Comparison of ENCODE assay signal across 9 mouse cellular contexts in the genomic region with DNA sequence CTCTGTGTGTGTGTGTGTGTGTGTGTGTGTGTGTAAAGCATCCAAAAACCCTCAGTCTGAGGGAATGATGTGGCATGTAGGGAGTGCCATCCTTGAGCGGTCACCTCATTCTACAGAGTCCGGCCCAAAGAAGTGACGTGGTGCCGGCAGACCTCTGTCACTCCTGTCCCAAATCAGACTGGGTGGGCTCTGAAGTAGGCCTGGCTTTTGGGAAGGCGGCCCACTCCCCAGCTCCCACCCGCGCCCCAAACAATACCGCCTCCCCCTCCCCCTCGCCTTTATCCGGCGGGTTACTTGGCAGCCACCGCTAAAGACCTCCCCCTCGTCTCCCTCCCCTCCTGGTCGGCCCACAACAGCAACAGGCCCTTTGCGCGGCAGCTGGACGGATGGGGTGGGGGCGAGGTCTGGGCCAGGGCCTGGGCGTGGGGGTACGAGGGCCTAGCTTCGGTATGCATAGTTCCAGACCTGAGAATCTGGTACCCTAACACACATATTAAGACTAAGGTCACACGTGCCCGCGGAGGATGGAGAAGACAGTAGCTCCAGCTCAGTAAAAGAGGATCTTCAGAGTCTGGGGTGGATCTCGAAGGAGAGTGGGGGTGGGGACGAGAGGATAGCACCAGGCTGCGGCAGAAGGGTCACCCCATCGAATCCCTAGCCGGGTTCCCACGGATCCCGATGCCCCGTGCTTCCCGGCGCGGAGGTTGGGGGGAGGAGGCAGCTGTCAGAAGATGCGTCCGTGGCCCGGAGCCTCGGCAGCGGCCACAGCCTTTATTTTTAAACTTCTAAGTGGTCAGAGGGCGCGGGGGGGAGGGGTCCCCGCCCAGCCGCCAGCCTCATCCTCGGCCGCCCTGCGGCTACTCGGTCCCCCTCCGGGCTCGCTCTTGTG. TPM values are rescaled to one million over a fixed set of nuclear protein-coding genes. Genes with fewer than 3 reads are reported as not detected.
DNase-seq lines count a peak whose midpoint lies in the region; ATAC-seq lines count a peak whose summit lies in the region.
"Had no signal": no experiment of that assay in that cellular context is flagged by ENCODE, and none has a peak within 500 bp of the region (broad histone marks: within the 10 kb centered on the region; RNA-seq: fewer than 3 reads in every experiment).

No protein-coding gene starts in this region.

- WGBS in embryonic facial prominence, embryonic 10.5 days = under 1% methylated on average over 50 of the region's 50 CpGs
- under 1% methylated on average over 50 of the region's 50 CpGs for WGBS in hindbrain, embryonic 10.5 days
- 2% methylated on average over 50 of the region's 50 CpGs for WGBS in liver, embryonic 13.5 days (ENCODE audit: insufficient replicate concordance)

- peak overlapping the region; percentile 92 for H3K9ac ChIP-seq in liver, embryonic 13.5 days

- ATAC-seq in liver, embryonic 13.5 days (ENCODE audit: low read depth) = 0 out of 2 replicates have a peak, but pooled peaks have one; percentile 6
- no peak; the same call in 1 of the 2 replicates for ATAC-seq in frontal cortex, adult (ENCODE audit: low TSS enrichment)

- H3K4me3 ChIP-seq in embryonic facial prominence, embryonic 10.5 days = peak overlapping the region; percentile 92
- H3K4me3 ChIP-seq in hindbrain, embryonic 10.5 days = peak overlapping the region; percentile 98
- H3K4me3 ChIP-seq in liver, embryonic 13.5 days (replicated peaks) = peak overlapping the region; percentile 83

- peak overlapping the region; percentile 97 for H3K27ac ChIP-seq in embryonic facial prominence, embryonic 10.5 days (replicated peaks)
- H3K27ac ChIP-seq in hindbrain, embryonic 10.5 days = peak overlapping the region; percentile 99
- H3K27ac ChIP-seq in liver, embryonic 13.5 days = peak overlapping the region; percentile 79

- H3K4me2 ChIP-seq in liver, embryonic 13.5 days = peak overlapping the region; percentile 98

- H3K36me3 ChIP-seq in embryonic facial prominence, embryonic 10.5 days (replicated peaks) = peaks cover 27% of the 10 kb centered on the region
- H3K36me3 ChIP-seq in hindbrain, embryonic 10.5 days = peaks cover 32% of the 10 kb centered on the region
- no peaks in the 10 kb centered on the region for H3K36me3 ChIP-seq in liver, embryonic 13.5 days

- no peaks in the 10 kb centered on the region for H3K27me3 ChIP-seq in embryonic facial prominence, embryonic 10.5 days (replicated peaks; ENCODE audit: low read depth, poor library complexity, severe bottlenecking)
- no peaks in the 10 kb centered on the region for H3K27me3 ChIP-seq in hindbrain, embryonic 10.5 days (ENCODE audit: insufficient read depth, poor library complexity, severe bottlenecking)
- H3K27me3 ChIP-seq in liver, embryonic 13.5 days = peaks cover 48% of the 10 kb centered on the region
- H3K27me3 ChIP-seq: Patski had no signal

- peak; percentile 63 for DNase-seq in adrenal gland, adult 2 months
- no peak for DNase-seq in adrenal gland, postnatal 4 days (ENCODE audit: low spot score in 2 of 2)
- DNase-seq in ES-CJ7 (ENCODE audit: low read depth, low spot score) = peak; percentile 39
- peak; percentile 73 for DNase-seq in embryonic facial prominence, embryonic 10.5 days (ENCODE audit: low spot score)
- DNase-seq in hindbrain, embryonic 10.5 days (ENCODE audit: low spot score) = peak; percentile 73
- peak; percentile 16 for DNase-seq in liver, embryonic 13.5 days
- DNase-seq in neural tube, embryonic 10.5 days (ENCODE audit: extremely low spot score, low spot score) = peak; percentile 53

- H3K4me1 ChIP-seq in embryonic facial prominence, embryonic 10.5 days = peaks cover 87% of the 10 kb centered on the region
- peaks cover 86% of the 10 kb centered on the region for H3K4me1 ChIP-seq in hindbrain, embryonic 10.5 days (replicated peaks)
- H3K4me1 ChIP-seq in liver, embryonic 13.5 days (replicated peaks) = peaks cover 89% of the 10 kb centered on the region

- H3K9me3 ChIP-seq in embryonic facial prominence, embryonic 10.5 days = no peaks in the 10 kb centered on the region
- H3K9me3 ChIP-seq in hindbrain, embryonic 10.5 days = no peaks in the 10 kb centered on the region
- no peaks in the 10 kb centered on the region for H3K9me3 ChIP-seq in liver, embryonic 13.5 days (replicated peaks)

RNA-seq across cellular contexts. Expression of a gene that starts 0.8 kb away (rescaled TPM):
- total RNA-seq in adrenal gland, adult 2 months (2021) = 10 to 100 TPM; 55.4 to 68.7 TPM
- polyA plus RNA-seq in adrenal gland, adult 2 months (2012; rRNA removed) = 98.3 and 98.7 TPM in 2 replicates
- 10 to 100 TPM; 64.1 to 70.7 TPM for total RNA-seq in adrenal gland, postnatal 4 days (2021)
- polyA plus RNA-seq in embryonic facial prominence, embryonic 10.5 days (2016; fragmentation: Nextera tagmentation; extraction: Ambion mirVana) = 60.9 and 62.9 TPM in 2 replicates
- polyA plus RNA-seq in hindbrain, embryonic 10.5 days (2016; fragmentation: Nextera tagmentation; extraction: Ambion mirVana) = 64.8 and 99.0 TPM in 2 replicates
- 6.6 and 7.3 TPM in 2 replicates for polyA plus RNA-seq in liver, embryonic 13.5 days (2015; fragmentation: Nextera tagmentation; extraction: Ambion mirVana)

RNA-seq across cellular contexts. Expression of a gene that starts 6.8 kb away (rescaled TPM):
- 100 to 1,000 TPM in 1 of 2 experiments, 10 to 100 TPM in 1; 85.8 to 103 TPM for total RNA-seq in adrenal gland, adult 2 months (2021)
- polyA plus RNA-seq in adrenal gland, adult 2 months (2012; rRNA removed) = 16.2 and 16.5 TPM in 2 replicates
- 10 to 100 TPM; 70.0 to 75.4 TPM for total RNA-seq in adrenal gland, postnatal 4 days (2021)
- 91.8 and 92.3 TPM in 2 replicates for polyA plus RNA-seq in embryonic facial prominence, embryonic 10.5 days (2016; fragmentation: Nextera tagmentation; extraction: Ambion mirVana)
- 95.4 and 101 TPM in 2 replicates for polyA plus RNA-seq in hindbrain, embryonic 10.5 days (2016; fragmentation: Nextera tagmentation; extraction: Ambion mirVana)
- 40.5 and 41.5 TPM in 2 replicates for polyA plus RNA-seq in liver, embryonic 13.5 days (2015; fragmentation: Nextera tagmentation; extraction: Ambion mirVana)

RNA-seq across cellular contexts. Expression of a gene that starts 31.2 kb away (rescaled TPM):
- total RNA-seq in adrenal gland, adult 2 months (2021) = 1 to 10 TPM; 1.4 to 6.1 TPM
- polyA plus RNA-seq in adrenal gland, adult 2 months (2012; rRNA removed) = 1.9 TPM in 2 replicates
- 10 to 100 TPM in 1 of 2 experiments, 1 to 10 TPM in 1; 9.3 to 12.8 TPM for total RNA-seq in adrenal gland, postnatal 4 days (2021)
- 7.3 and 11.2 TPM in 2 replicates for polyA plus RNA-seq in embryonic facial prominence, embryonic 10.5 days (2016; fragmentation: Nextera tagmentation; extraction: Ambion mirVana)
- polyA plus RNA-seq in hindbrain, embryonic 10.5 days (2016; fragmentation: Nextera tagmentation; extraction: Ambion mirVana) = 6.1 and 18.5 TPM in 2 replicates
- polyA plus RNA-seq in liver, embryonic 13.5 days (2015; fragmentation: Nextera tagmentation; extraction: Ambion mirVana) = 0.99 and 1.2 TPM in 2 replicates

RNA-seq across cellular contexts. Expression of a gene that starts 52.8 kb away (rescaled TPM):
- total RNA-seq in adrenal gland, adult 2 months (2021) = 100 to 1,000 TPM; 169 to 173 TPM
- 29.1 and 36.8 TPM in 2 replicates for polyA plus RNA-seq in adrenal gland, adult 2 months (2012; rRNA removed)
- total RNA-seq in adrenal gland, postnatal 4 days (2021) = 100 to 1,000 TPM; 319 to 332 TPM
- 262 and 263 TPM in 2 replicates for polyA plus RNA-seq in embryonic facial prominence, embryonic 10.5 days (2016; fragmentation: Nextera tagmentation; extraction: Ambion mirVana)
- polyA plus RNA-seq in hindbrain, embryonic 10.5 days (2016; fragmentation: Nextera tagmentation; extraction: Ambion mirVana) = 230 and 252 TPM in 2 replicates
- polyA plus RNA-seq in liver, embryonic 13.5 days (2015; fragmentation: Nextera tagmentation; extraction: Ambion mirVana) = 98.1 and 121 TPM in 2 replicates

Comparison
In these comparisons a context has a peak if more than half of its experiments do, and no peak if none do; other contexts are left out.
1. DNase-seq: peak in adrenal gland, adult 2 months (single experiment), ES-CJ7 (single experiment), embryonic facial prominence, embryonic 10.5 days (single experiment), hindbrain, embryonic 10.5 days (single experiment), liver, embryonic 13.5 days (single experiment) and neural tube, embryonic 10.5 days (single experiment); none in adrenal gland, postnatal 4 days (0 of 2).
2. Peak in every context shown above with its lines, with median percentiles within 50 percentile points of each other: H3K27ac ChIP-seq and H3K4me3 ChIP-seq.